ENCODE assay signal across 8 mouse cellular contexts in the genomic region with DNA sequence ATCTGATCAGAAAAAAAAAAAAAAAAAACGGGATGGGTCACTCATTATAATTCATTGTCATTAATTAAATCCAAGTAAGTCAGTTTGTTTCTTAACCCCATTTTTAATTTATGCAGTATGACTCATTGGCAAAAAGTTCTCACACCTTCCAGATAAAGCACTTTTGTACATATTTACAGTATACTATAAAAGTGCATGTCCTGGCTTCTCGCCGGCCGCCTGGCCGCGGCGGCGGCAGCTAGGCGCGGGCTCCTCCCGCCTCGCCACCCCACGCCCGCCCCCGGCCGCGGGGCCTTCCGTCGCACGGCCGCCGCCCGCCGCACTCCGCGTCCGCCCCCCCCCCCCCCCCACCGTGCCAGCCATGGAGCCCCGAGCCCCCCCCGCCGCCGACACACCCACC. TPM values are rescaled to one million over a fixed set of nuclear protein-coding genes. Genes with fewer than 3 reads are reported as not detected.
DNase-seq lines count a peak whose midpoint lies in the region; ATAC-seq and TF ChIP-seq lines count a peak whose summit lies in the region.

No protein-coding gene starts in this region.

- peak; percentile 11 for DNase-seq in embryo, embryonic 10.5 days (ENCODE audit: low spot score)
- no peak for DNase-seq in embryo, embryonic 10 days (ENCODE audit: low spot score)
- no peak for DNase-seq in ES-E14 (ENCODE audit: low read depth, low spot score)
- DNase-seq in liver, postnatal 0 days = peak; percentile 14
- no peak for DNase-seq in c-Kit-positive CD71-positive TER-119-positive erythroid progenitor cells, embryonic 14.5 days (ENCODE audit: low spot score)
- DNase-seq in natural killer cell, adult 2 months (ENCODE audit: low spot score in 2 of 2) = no peak
- no peak for DNase-seq in adrenal gland, postnatal 4 days (ENCODE audit: low spot score in 2 of 2)

- in situ Hi-C loops in ES-E14 (cut with MboI; ENCODE audit: low sequenced_read_pairs in 2 of 2, unreplicated experiment in 2 of 2) = no loop called here

- no peak for ATAC-seq in hindbrain, embryonic 13.5 days (ENCODE audit: low FRiP score)
- no peak for ATAC-seq in liver, postnatal 0 days

- H3K9me3 ChIP-seq in ES-E14 (ENCODE audit: control insufficient read depth, insufficient read depth, low read depth, low read length) = no peaks in the 10 kb centered on the region
- H3K9me3 ChIP-seq in hindbrain, embryonic 13.5 days = no peaks in the 10 kb centered on the region
- H3K9me3 ChIP-seq in liver, postnatal 0 days (ENCODE audit: low read length) = no peaks in the 10 kb centered on the region

- peak overlapping the region; percentile 58 for H3K4me2 ChIP-seq in hindbrain, embryonic 13.5 days
- peak overlapping the region; percentile 58 for H3K4me2 ChIP-seq in liver, postnatal 0 days (ENCODE audit: low read depth, low read length)

- H3K4me1 ChIP-seq in ES-E14 (ENCODE audit: control insufficient read depth in 2 of 2, insufficient read depth in 2 of 2, low read length in 2 of 2, poor library complexity in 1 of 2) = no peaks in the 10 kb centered on the region; a peak in 1 of 4 replicates
- H3K4me1 ChIP-seq in hindbrain, embryonic 13.5 days (replicated peaks) = no peaks in the 10 kb centered on the region
- H3K4me1 ChIP-seq in liver, postnatal 0 days (ENCODE audit: insufficient read depth) = no peaks in the 10 kb centered on the region

- WGBS in hindbrain, embryonic 13.5 days = 9% methylated on average over 29 of the region's 32 CpGs
- 14% methylated on average over 17 of the region's 32 CpGs for WGBS in liver, postnatal 0 days (ENCODE audit: insufficient replicate concordance)

- H3K4me3 ChIP-seq in ES-E14 (ENCODE audit: insufficient read depth in 1 of 2, low read depth in 1 of 2, low read length in 2 of 2, poor library complexity in 1 of 2, severe bottlenecking in 1 of 2) = peak overlapping the region; percentile 30 to 42; a peak in 3 of 4 replicates
- peak overlapping the region; percentile 35 for H3K4me3 ChIP-seq in hindbrain, embryonic 13.5 days
- H3K4me3 ChIP-seq in liver, postnatal 0 days (ENCODE audit: low read depth, low read length) = peak overlapping the region; percentile 22; the same call in 1 of the 2 replicates

- H3K9ac ChIP-seq in ES-E14 (ENCODE audit: insufficient read depth, low read depth, low read length, poor library complexity, severe bottlenecking) = no peak overlapping the region
- peak overlapping the region; percentile 55; the same call in 1 of the 2 replicates for H3K9ac ChIP-seq in hindbrain, embryonic 13.5 days
- H3K9ac ChIP-seq in liver, postnatal 0 days (replicated peaks) = no peak overlapping the region

- H3K27me3 ChIP-seq in hindbrain, embryonic 13.5 days = no peaks in the 10 kb centered on the region
- no peaks in the 10 kb centered on the region for H3K27me3 ChIP-seq in liver, postnatal 0 days (ENCODE audit: insufficient read depth, low read length)

- no peaks in the 10 kb centered on the region for H3K36me3 ChIP-seq in ES-E14 (ENCODE audit: control insufficient read depth, insufficient read depth, low read length, poor library complexity, severe bottlenecking)
- H3K36me3 ChIP-seq in hindbrain, embryonic 13.5 days = no peaks in the 10 kb centered on the region
- no peaks in the 10 kb centered on the region for H3K36me3 ChIP-seq in liver, postnatal 0 days (replicated peaks; ENCODE audit: insufficient read depth, low read length)

- TF ChIP-seq CTCF in liver, postnatal 0 days (IDR thresholded peaks at IDR 0.05; ENCODE audit: low read depth) = no peak

- TF ChIP-seq EP300 in liver, postnatal 0 days (IDR thresholded peaks at IDR 0.05; ENCODE audit: low read depth) = no peak

- H3K27ac ChIP-seq in ES-E14 (ENCODE audit: insufficient read depth, low read depth, low read length, poor library complexity, severe bottlenecking) = no peak overlapping the region
- no peak overlapping the region for H3K27ac ChIP-seq in hindbrain, embryonic 13.5 days
- no peak overlapping the region for H3K27ac ChIP-seq in liver, postnatal 0 days (ENCODE audit: low read depth)

TF ChIP-seq in ES-E14, 5 proteins besides CTCF, POLR2A, EP300 and RAD21:
- no peak for TF ChIP-seq MAFK (IDR thresholded peaks at IDR 0.05; ENCODE audit: insufficient read depth, low read depth, low read length)
- TF ChIP-seq HCFC1 (IDR thresholded peaks at IDR 0.05; ENCODE audit: borderline replicate concordance, insufficient read depth, low read length) = no peak
- TF ChIP-seq CHD2 (IDR thresholded peaks at IDR 0.05; ENCODE audit: low read depth, low read length) = no peak
- TF ChIP-seq ZC3H11A (IDR thresholded peaks at IDR 0.05; ENCODE audit: borderline replicate concordance, low read depth, low read length) = no peak
- no peak for TF ChIP-seq ZNF384 (IDR thresholded peaks at IDR 0.05; ENCODE audit: low read depth, low read length)
TF ChIP-seq in ES-E14: peak in this region for 0.

RNA-seq across cellular contexts. Expression of a gene that starts 27.1 kb away (rescaled TPM):
- total RNA-seq in ES-E14 (2012; rRNA removed) = 5.0 TPM in 2 replicates
- polyA plus RNA-seq in hindbrain, embryonic 13.5 days (2015; fragmentation: Nextera tagmentation; extraction: Ambion mirVana) = 10.8 and 11.2 TPM in 2 replicates
- 0.28 and 0.80 TPM in 2 replicates for polyA plus RNA-seq in liver, postnatal 0 days (2015; fragmentation: Nextera tagmentation; extraction: Ambion mirVana)
- total RNA-seq in adrenal gland, postnatal 4 days (2021) = 1 to 10 TPM; 2.8 to 6.0 TPM

RNA-seq across cellular contexts. Expression of a gene that starts 45.5 kb away (rescaled TPM):
- 3.0 and 10.4 TPM in 2 replicates for total RNA-seq in ES-E14 (2012; rRNA removed)
- 0.14 and 0.93 TPM in 2 replicates for polyA plus RNA-seq in hindbrain, embryonic 13.5 days (2015; fragmentation: Nextera tagmentation; extraction: Ambion mirVana)
- polyA plus RNA-seq in liver, postnatal 0 days (2015; fragmentation: Nextera tagmentation; extraction: Ambion mirVana) = 0.89 and 1.3 TPM in 2 replicates
- 1 to 10 TPM; 8.0 to 8.7 TPM for total RNA-seq in adrenal gland, postnatal 4 days (2021)

RNA-seq across cellular contexts. Expression of a gene that starts 52.2 kb away (rescaled TPM):
- 25.9 and 30.4 TPM in 2 replicates for total RNA-seq in ES-E14 (2012; rRNA removed)
- polyA plus RNA-seq in hindbrain, embryonic 13.5 days (2015; fragmentation: Nextera tagmentation; extraction: Ambion mirVana) = 35.0 and 37.2 TPM in 2 replicates
- polyA plus RNA-seq in liver, postnatal 0 days (2015; fragmentation: Nextera tagmentation; extraction: Ambion mirVana) = 2.2 and 2.4 TPM in 2 replicates
- 10 to 100 TPM; 12.0 to 13.8 TPM for total RNA-seq in adrenal gland, postnatal 4 days (2021)

Comparison
In these comparisons a context has a peak if more than half of its experiments do, and no peak if none do; other contexts are left out.
1. DNase-seq: peak in embryo, embryonic 10.5 days (single experiment) and liver, postnatal 0 days (single experiment); none in embryo, embryonic 10 days (single experiment), ES-E14 (single experiment), c-Kit-positive CD71-positive TER-119-positive erythroid progenitor cells, embryonic 14.5 days (single experiment), natural killer cell, adult 2 months (0 of 2) and adrenal gland, postnatal 4 days (0 of 2).
2. Peak in every context shown above with its lines, with median percentiles within 50 percentile points of each other: H3K4me3 ChIP-seq.